Mouse (Mus musculus) cortical plate, adult 2 months (tissue): ENCODE results near the gene Exog.

ENCODE experiments used
- CTCF ChIP-seq: fragments of 200-500 bp; IDR thresholded peaks from 2 replicates; pipeline ENCODE4 v1.5.1; 2011; ENCODE audit warnings: mild to moderate bottlenecking, control low read depth, low read length; ENCODE audit not compliant: insufficient read depth; ENCODE audit errors: extremely low read depth
- POLR2A ChIP-seq: fragments of 200-500 bp; IDR thresholded peaks from 2 replicates; pipeline ENCODE4 v1.6.1; 2011; ENCODE audit warnings: mild to moderate bottlenecking, low read length, control low read depth; ENCODE audit not compliant: insufficient read depth; ENCODE audit errors: extremely low read depth

- TF ChIP-seq CTCF (no peak), POLR2A (no peak)
Observed at GRCm38 (mm10) chr9:119498885-119499284, 54.1 kb downstream of the Exog start.
